Mouse (Mus musculus): Measurements from ENCODE around the gene St13. TPM values are rescaled to one million over a fixed set of nuclear protein-coding genes. Genes with fewer than 3 reads are reported as not detected.

St13 gene
- polyA plus RNA-seq, 1 experiment, result 85.3 TPM

GRCm38 (mm10) chr15:81392997-81393396, 6.9 kb downstream of the St13 start:
- peak; percentile 39 to 64 for DNase-seq
- H3K4me3 ChIP-seq (replicated peaks; ENCODE audit: insufficient read depth, low read depth, low read length), result no peak overlapping the region
- H3K4me1 ChIP-seq (ENCODE audit: control insufficient read depth, insufficient read depth, low read length), result peaks cover 2% of the 10 kb centered on the region
- no peaks in the 10 kb centered on the region for H3K27me3 ChIP-seq (ENCODE audit: control insufficient read depth, insufficient read depth, low read length)
- TF ChIP-seq CTCF (IDR thresholded peaks at IDR 0.05; ENCODE audit: borderline replicate concordance, insufficient read depth, low read depth, low read length) (no peak), POLR2A (IDR thresholded peaks at IDR 0.05; ENCODE audit: borderline replicate concordance, insufficient read depth, low read length) (no peak)
- H3K27ac ChIP-seq (ENCODE audit: insufficient read depth, low read length), result no peak overlapping the region

DNA sequence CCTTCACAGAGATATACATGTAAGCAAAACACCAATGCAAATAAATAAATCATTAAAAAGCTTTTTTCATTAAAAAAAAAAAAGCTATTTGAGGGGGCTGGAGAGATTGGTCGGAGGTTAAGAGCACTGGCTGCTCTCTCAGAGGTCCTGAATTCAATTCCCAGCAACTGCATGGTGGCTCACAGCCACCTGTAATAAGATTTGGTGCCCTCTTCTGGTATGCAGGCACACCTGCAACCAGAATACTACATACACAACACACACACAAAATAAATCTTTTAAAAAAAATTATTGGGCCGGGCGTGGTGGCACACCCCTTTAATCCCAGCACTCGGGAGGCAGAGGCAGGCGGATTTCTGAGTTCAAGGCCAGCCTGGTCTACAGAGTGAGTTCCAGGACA, 13.6 kb downstream of the St13 start:
- no peak for DNase-seq
- no peaks in the 10 kb centered on the region for H3K4me1 ChIP-seq (ENCODE audit: control insufficient read depth, insufficient read depth, low read length)
- H3K27ac ChIP-seq (ENCODE audit: insufficient read depth, low read length), result no peak overlapping the region
- WGBS, result 97% methylated on average over 5 of the region's 5 CpGs
- no peaks in the 10 kb centered on the region for H3K27me3 ChIP-seq (ENCODE audit: control insufficient read depth, insufficient read depth, low read length)
- H3K4me3 ChIP-seq (replicated peaks; ENCODE audit: insufficient read depth, low read depth, low read length), result no peak overlapping the region
- no peak for TF ChIP-seq CTCF (IDR thresholded peaks at IDR 0.05; ENCODE audit: borderline replicate concordance, insufficient read depth, low read depth, low read length)
- no peak for TF ChIP-seq POLR2A (IDR thresholded peaks at IDR 0.05; ENCODE audit: borderline replicate concordance, insufficient read depth, low read length)

DNA sequence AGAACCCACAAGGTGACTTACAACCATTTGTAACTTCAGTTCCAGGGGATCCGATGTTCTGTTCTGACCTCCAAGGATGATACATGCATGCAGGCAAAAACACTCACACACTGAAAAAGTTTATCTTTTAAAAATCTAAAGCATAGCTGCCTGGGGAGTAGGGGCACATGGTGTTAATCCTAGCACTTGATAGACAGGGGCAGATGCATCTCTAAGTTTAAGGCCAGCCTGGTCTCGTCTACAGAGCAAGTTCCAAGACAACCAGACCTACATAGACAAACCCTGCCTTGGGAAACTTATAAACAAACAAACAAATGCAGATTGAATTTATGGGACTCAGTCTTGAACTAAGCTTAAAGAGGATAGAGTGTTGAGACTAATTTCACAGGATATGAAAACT, 21.0 kb downstream of the St13 start:
- 85% methylated on average over 2 of the region's 2 CpGs for WGBS
- no peak for TF ChIP-seq CTCF (IDR thresholded peaks at IDR 0.05; ENCODE audit: borderline replicate concordance, insufficient read depth, low read depth, low read length)
- no peaks in the 10 kb centered on the region for H3K4me1 ChIP-seq (ENCODE audit: control insufficient read depth, insufficient read depth, low read length)
- no peak for DNase-seq
- H3K27me3 ChIP-seq (ENCODE audit: control insufficient read depth, insufficient read depth, low read length), result no peaks in the 10 kb centered on the region
- no peak overlapping the region for H3K27ac ChIP-seq (ENCODE audit: insufficient read depth, low read length)
- H3K4me3 ChIP-seq (replicated peaks; ENCODE audit: insufficient read depth, low read depth, low read length), result no peak overlapping the region

- no peak for TF ChIP-seq CTCF (IDR thresholded peaks at IDR 0.05; ENCODE audit: borderline replicate concordance, insufficient read depth, low read depth, low read length)
- no peak overlapping the region for H3K4me3 ChIP-seq (replicated peaks; ENCODE audit: insufficient read depth, low read depth, low read length)
- no peak for DNase-seq
- no peaks in the 10 kb centered on the region for H3K27me3 ChIP-seq (ENCODE audit: control insufficient read depth, insufficient read depth, low read length)
- H3K27ac ChIP-seq (ENCODE audit: insufficient read depth, low read length), result no peak overlapping the region
- 92% methylated on average over 11 of the region's 11 CpGs for whole genome bisulfite sequencing
- H3K4me1 ChIP-seq (ENCODE audit: control insufficient read depth, insufficient read depth, low read length), result no peaks in the 10 kb centered on the region
Measured at GRCm38 (mm10) chr15:81374621-81375020, 25.3 kb downstream of the St13 start.

DNA sequence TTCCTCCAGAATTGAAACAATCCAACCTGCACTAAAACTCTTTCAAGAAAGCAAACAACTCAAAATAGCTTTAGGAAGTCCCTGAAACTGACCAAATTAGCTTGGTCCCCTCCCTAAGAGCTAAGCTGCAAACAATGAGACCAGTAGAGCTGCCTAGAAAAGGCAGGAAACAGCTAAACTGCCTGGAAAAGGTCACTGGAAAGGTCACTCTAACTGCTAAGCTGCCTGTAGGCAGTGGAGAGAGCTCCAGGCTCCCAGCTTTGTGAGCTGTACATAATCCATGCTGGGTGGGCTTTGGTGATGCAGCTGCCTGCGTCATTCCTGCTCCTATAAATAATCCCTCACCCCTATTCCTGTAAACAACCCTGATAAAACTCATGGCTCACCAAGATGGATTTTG, 29.5 kb downstream of the St13 start:
- H3K27ac ChIP-seq (ENCODE audit: insufficient read depth, low read length), result no peak overlapping the region
- WGBS, result 93% methylated on average over 1 of the region's 1 CpGs
- TF ChIP-seq POLR2A (IDR thresholded peaks at IDR 0.05; ENCODE audit: borderline replicate concordance, insufficient read depth, low read length), result no peak
- no peak for TF ChIP-seq CTCF (IDR thresholded peaks at IDR 0.05; ENCODE audit: borderline replicate concordance, insufficient read depth, low read depth, low read length)
- H3K27me3 ChIP-seq (ENCODE audit: control insufficient read depth, insufficient read depth, low read length), result no peaks in the 10 kb centered on the region
- no peaks in the 10 kb centered on the region for H3K4me1 ChIP-seq (ENCODE audit: control insufficient read depth, insufficient read depth, low read length)
- no peak overlapping the region for H3K4me3 ChIP-seq (replicated peaks; ENCODE audit: insufficient read depth, low read depth, low read length)
- DNase-seq, result no peak

DNA sequence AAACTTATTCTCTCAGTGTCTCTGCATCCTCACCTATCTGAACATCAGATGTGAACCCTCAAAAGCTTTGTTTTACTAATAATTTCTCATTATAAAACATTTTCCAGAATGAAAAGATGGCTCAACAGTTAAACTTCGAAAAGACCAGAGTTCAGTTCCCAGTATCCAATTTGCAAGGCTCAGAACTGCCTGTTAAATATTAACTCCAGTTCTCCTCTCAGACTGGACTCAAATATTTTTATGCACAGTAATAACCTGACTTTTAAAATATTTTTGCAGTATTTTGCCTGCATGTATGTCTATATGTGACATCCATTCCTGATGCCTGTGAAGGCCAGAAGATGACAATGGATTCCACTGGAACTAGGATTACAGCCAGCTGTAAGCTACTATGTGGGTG, 31.3 kb downstream of the St13 start:
- TF ChIP-seq POLR2A (IDR thresholded peaks at IDR 0.05; ENCODE audit: borderline replicate concordance, insufficient read depth, low read length) (no peak), CTCF (IDR thresholded peaks at IDR 0.05; ENCODE audit: borderline replicate concordance, insufficient read depth, low read depth, low read length) (no peak)
- Histone ChIP-seq H3K4me1 (ENCODE audit: control insufficient read depth, insufficient read depth, low read length) (no peaks in the 10 kb centered on the region), H3K4me3 (replicated peaks; ENCODE audit: insufficient read depth, low read depth, low read length) (no peak overlapping the region), H3K27ac (ENCODE audit: insufficient read depth, low read length) (no peak overlapping the region), H3K27me3 (ENCODE audit: control insufficient read depth, insufficient read depth, low read length) (no peaks in the 10 kb centered on the region)
- 94% methylated on average over 1 of the region's 1 CpGs for WGBS
- no peak for DNase-seq

DNA sequence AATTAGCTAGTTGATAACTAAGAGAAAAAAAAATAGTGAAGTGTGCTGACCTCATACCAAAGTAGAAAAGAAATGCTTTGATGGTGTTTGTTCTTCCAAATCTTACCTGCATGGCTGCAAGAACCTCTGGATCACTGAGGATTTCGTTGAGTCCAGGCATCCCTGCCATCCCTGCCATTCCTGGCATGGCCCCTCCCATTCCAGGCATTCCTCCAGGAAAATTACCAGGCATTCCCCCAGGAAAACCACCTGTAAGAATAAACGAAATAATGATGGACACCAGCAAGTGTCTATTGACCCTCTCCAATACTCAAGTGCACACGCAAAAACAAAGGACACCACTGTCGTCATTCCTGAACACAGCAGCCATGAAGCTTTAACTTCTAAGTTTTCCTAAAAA, 33.6 kb downstream of the St13 start:
- TF ChIP-seq POLR2A (IDR thresholded peaks at IDR 0.05; ENCODE audit: borderline replicate concordance, insufficient read depth, low read length) (no peak), CTCF (IDR thresholded peaks at IDR 0.05; ENCODE audit: borderline replicate concordance, insufficient read depth, low read depth, low read length) (no peak)

GRCm38 (mm10) chr15:81365246-81365645, 34.6 kb downstream of the St13 start:
- WGBS, result 90% methylated on average over 8 of the region's 8 CpGs
- Histone ChIP-seq H3K27ac (ENCODE audit: insufficient read depth, low read length) (no peak overlapping the region), H3K27me3 (ENCODE audit: control insufficient read depth, insufficient read depth, low read length) (no peaks in the 10 kb centered on the region), H3K4me3 (replicated peaks; ENCODE audit: insufficient read depth, low read depth, low read length) (no peak overlapping the region), H3K4me1 (ENCODE audit: control insufficient read depth, insufficient read depth, low read length) (no peaks in the 10 kb centered on the region)
- DNase-seq, result no peak
- TF ChIP-seq CTCF (IDR thresholded peaks at IDR 0.05; ENCODE audit: borderline replicate concordance, insufficient read depth, low read depth, low read length) (no peak), POLR2A (IDR thresholded peaks at IDR 0.05; ENCODE audit: borderline replicate concordance, insufficient read depth, low read length) (no peak)

More for the DNA sequence above, 33.6 kb downstream of the St13 start:
- Histone ChIP-seq H3K4me3 (replicated peaks; ENCODE audit: insufficient read depth, low read depth, low read length) (no peak overlapping the region), H3K27me3 (ENCODE audit: control insufficient read depth, insufficient read depth, low read length) (no peaks in the 10 kb centered on the region), H3K27ac (ENCODE audit: insufficient read depth, low read length) (no peak overlapping the region), H3K4me1 (ENCODE audit: control insufficient read depth, insufficient read depth, low read length) (no peaks in the 10 kb centered on the region)
- no peak for DNase-seq
- WGBS, result 60% methylated on average over 4 of the region's 4 CpGs

GRCm38 (mm10) chr15:81364271-81364670, 35.6 kb downstream of the St13 start:
- TF ChIP-seq CTCF (IDR thresholded peaks at IDR 0.05; ENCODE audit: borderline replicate concordance, insufficient read depth, low read depth, low read length) (no peak), POLR2A (IDR thresholded peaks at IDR 0.05; ENCODE audit: borderline replicate concordance, insufficient read depth, low read length) (no peak)
- no peak for DNase-seq
- Histone ChIP-seq H3K4me1 (ENCODE audit: control insufficient read depth, insufficient read depth, low read length) (no peaks in the 10 kb centered on the region; the same call in 1 of the 2 replicates), H3K27ac (ENCODE audit: insufficient read depth, low read length) (no peak overlapping the region), H3K27me3 (ENCODE audit: control insufficient read depth, insufficient read depth, low read length) (no peaks in the 10 kb centered on the region), H3K4me3 (replicated peaks; ENCODE audit: insufficient read depth, low read depth, low read length) (no peak overlapping the region)
- WGBS, result 96% methylated on average over 1 of the region's 1 CpGs
